Mouse (Mus musculus): Measurements from ENCODE around the gene Hoxd8. TPM values are rescaled to one million over a fixed set of nuclear protein-coding genes. Genes with fewer than 3 reads are reported as not detected.

Hoxd8 gene
- polyA plus RNA-seq, 1 experiment from 2014 or later: not detected

DNA sequence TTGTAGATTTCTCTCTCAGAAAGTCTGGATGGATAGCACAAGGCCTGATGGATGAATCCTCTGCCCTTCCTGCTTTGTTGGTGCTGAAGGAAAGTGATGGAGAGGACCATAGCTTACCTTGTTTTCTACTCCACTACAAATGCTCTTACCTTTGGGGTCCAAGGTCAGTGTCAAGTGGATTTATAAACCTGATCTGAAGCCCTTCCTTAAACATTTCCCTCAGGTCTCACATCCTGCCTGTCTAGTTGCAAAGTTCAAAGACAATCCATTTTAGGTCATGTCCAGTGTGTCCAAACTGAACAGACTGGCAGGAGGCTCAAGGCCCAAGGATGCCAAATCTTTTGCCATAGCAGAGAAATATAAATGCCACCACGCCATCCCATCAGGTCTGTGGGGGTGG is 47.4 kb downstream of the Hoxd8 start:
- Histone ChIP-seq H3K36me3 (replicated peaks) (no peaks in the 10 kb centered on the region), H3K27me3 (peaks cover 96% of the 10 kb centered on the region), H3K4me2 (no peak overlapping the region), H3K4me1 (peaks cover 19% of the 10 kb centered on the region), H3K9me3 (no peaks in the 10 kb centered on the region), H3K4me3 (replicated peaks) (no peak overlapping the region), H3K9ac (no peak overlapping the region), H3K27ac (no peak overlapping the region)
- no peak for ATAC-seq (ENCODE audit: low FRiP score)
- WGBS: 59% methylated on average over 1 of the region's 1 CpGs

DNA sequence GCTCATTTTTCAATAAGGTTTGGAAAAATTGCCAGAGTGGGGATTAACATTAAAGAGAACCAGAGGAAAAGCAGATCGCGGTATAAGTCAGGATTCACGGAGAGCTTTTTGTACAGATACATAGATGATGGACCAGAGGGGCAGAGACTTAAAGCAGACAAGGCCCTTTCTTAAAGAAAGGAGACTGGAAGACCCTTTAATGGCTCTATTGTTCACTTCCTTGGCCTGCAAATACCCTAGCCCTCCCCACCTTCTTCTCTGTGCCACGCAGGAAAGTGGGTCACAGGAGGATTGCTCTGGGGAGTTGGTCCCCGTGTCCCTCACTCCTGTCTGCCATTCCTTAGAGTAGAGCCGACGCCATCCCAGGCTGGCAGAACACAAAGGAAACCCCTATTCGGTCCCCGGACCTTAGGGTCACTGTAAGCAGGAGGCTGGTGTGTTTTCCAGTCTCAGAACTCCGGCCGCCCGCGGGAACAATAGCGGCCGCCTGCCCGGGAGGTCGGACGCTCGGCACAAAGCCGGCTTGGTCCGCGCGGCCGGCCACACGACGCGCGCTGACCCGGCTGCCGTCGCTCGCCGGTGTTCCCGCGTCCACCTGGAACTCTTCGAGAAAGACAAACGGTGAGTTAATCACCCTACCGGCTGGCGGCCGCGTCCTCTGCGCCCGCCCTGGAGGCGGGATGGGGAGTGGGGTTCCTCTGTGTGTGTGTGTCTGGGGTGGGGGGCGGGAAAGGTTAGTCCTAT is 48.2 kb downstream of the Hoxd8 start:
- WGBS: under 1% methylated on average over 45 of the region's 45 CpGs
- peaks cover 94% of the 10 kb centered on the region for H3K27me3 ChIP-seq
- peaks cover 18% of the 10 kb centered on the region for H3K4me1 ChIP-seq
- H3K9me3 ChIP-seq: no peaks in the 10 kb centered on the region
- no peak overlapping the region for H3K9ac ChIP-seq
- H3K4me3 ChIP-seq (replicated peaks): peak overlapping the region; percentile 21
- H3K4me2 ChIP-seq: peak overlapping the region; percentile 33
- no peak for ATAC-seq (ENCODE audit: low FRiP score)
- H3K36me3 ChIP-seq (replicated peaks): no peaks in the 10 kb centered on the region
- no peak overlapping the region for H3K27ac ChIP-seq

DNA sequence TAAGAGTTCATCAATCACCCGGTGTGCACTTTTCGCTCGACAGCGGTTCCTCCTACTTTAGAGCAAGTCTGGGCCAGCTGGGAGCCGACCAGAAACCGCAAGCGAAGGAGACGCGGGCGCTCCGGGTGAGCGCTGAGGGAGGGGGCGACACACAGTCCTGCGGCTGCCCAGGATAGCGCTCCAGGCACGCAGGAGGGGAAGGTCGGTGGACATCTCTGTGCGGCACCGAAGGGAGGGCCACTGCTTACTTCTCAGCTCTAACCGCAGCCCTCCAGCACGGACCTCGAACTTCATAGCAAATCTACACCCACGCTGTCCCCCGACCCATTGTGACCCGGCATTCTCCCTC is 48.7 kb downstream of the Hoxd8 start:
- no peaks in the 10 kb centered on the region for H3K36me3 ChIP-seq (replicated peaks)
- H3K27ac ChIP-seq: no peak overlapping the region
- 2% methylated on average over 25 of the region's 25 CpGs for WGBS
- peak overlapping the region; percentile 21; the same call in 1 of the 2 replicates for H3K4me3 ChIP-seq (replicated peaks)
- H3K9ac ChIP-seq: no peak overlapping the region
- peaks cover 18% of the 10 kb centered on the region for H3K4me1 ChIP-seq
- H3K4me2 ChIP-seq: peak overlapping the region; percentile 33; the same call in 1 of the 2 replicates
- ATAC-seq (ENCODE audit: low FRiP score): no peak
- H3K27me3 ChIP-seq: peaks cover 94% of the 10 kb centered on the region
- no peaks in the 10 kb centered on the region for H3K9me3 ChIP-seq

DNA sequence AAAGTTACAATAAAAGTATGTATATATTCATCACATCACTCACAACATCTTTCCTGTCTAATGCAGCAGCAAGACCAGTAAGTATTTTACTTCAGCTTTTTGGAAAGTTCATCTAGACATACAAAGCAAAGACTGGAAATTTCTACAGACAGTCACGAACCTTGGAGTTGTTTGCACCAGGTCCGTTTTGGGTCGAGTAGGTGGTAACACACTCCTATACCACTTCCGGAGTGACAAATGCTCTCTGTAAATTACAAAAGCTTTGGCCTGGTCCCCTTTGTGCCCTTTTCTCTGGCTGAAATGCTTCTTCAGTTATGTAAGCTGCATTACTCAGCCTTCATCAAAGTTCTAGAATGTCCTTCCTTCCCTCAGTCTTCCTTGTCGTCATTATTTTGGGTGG is 49.3 kb downstream of the Hoxd8 start:
- ATAC-seq (ENCODE audit: low FRiP score): no peak
- H3K27me3 ChIP-seq: peaks cover 94% of the 10 kb centered on the region
- no peak overlapping the region for H3K4me2 ChIP-seq
- peaks cover 18% of the 10 kb centered on the region for H3K4me1 ChIP-seq
- H3K36me3 ChIP-seq (replicated peaks): no peaks in the 10 kb centered on the region
- no peak overlapping the region for H3K4me3 ChIP-seq (replicated peaks)
- H3K27ac ChIP-seq: no peak overlapping the region
- WGBS: 12% methylated on average over 5 of the region's 5 CpGs
- no peak overlapping the region for H3K9ac ChIP-seq
- no peaks in the 10 kb centered on the region for H3K9me3 ChIP-seq

MicroRNAs within 50 kb of the gene (microRNA counts, 519-probe panel; counts per million panel counts)
- microRNA mmu-miR-10b: not detected

Small RNA genes within 50 kb of the gene (microRNA-seq; reads per million reads assigned to microRNA genes)
- gene Gm44463 (not detected), gene Mir10b (73.3 reads per million, percentile 47 among the genes with 10 or more reads in this experiment)

Other genes with a start within 250 kb of the Hoxd8 start
- gene Lnpk, start 125.2 kb upstream of the Hoxd8 start, polyA plus RNA-seq (2016; fragmentation: Nextera tagmentation; extraction: Ambion mirVana): 55.0 and 57.4 TPM in 2 replicates
- gene Evx2, start 45.1 kb upstream of the Hoxd8 start, polyA plus RNA-seq (2016; fragmentation: Nextera tagmentation; extraction: Ambion mirVana): not detected in 2 replicates
- gene Hoxd13, start 36.3 kb upstream of the Hoxd8 start, polyA plus RNA-seq (2016; fragmentation: Nextera tagmentation; extraction: Ambion mirVana): not detected in 2 replicates
- gene Hoxd12, start 29.6 kb upstream of the Hoxd8 start, polyA plus RNA-seq (2016; fragmentation: Nextera tagmentation; extraction: Ambion mirVana): not detected in 2 replicates
- not detected in 2 replicates for gene Hoxd11, start 25.1 kb upstream of the Hoxd8 start, polyA plus RNA-seq (2016; fragmentation: Nextera tagmentation; extraction: Ambion mirVana)
- gene Hoxd10, start 12.7 kb upstream of the Hoxd8 start, polyA plus RNA-seq (2016; fragmentation: Nextera tagmentation; extraction: Ambion mirVana): not detected in 2 replicates
- not detected in 2 replicates for gene Hoxd9, start 6.9 kb upstream of the Hoxd8 start, polyA plus RNA-seq (2016; fragmentation: Nextera tagmentation; extraction: Ambion mirVana)
- gene Hoxd3, start 7.3 kb downstream of the Hoxd8 start, polyA plus RNA-seq (2016; fragmentation: Nextera tagmentation; extraction: Ambion mirVana): not detected in 2 replicates
- not detected in 2 replicates for gene Hoxd4, start 7.3 kb downstream of the Hoxd8 start, polyA plus RNA-seq (2016; fragmentation: Nextera tagmentation; extraction: Ambion mirVana)
- not detected in 2 replicates for gene Gm28230, start 22.1 kb downstream of the Hoxd8 start, polyA plus RNA-seq (2016; fragmentation: Nextera tagmentation; extraction: Ambion mirVana)
- gene Hoxd1, start 58.4 kb downstream of the Hoxd8 start, polyA plus RNA-seq (2016; fragmentation: Nextera tagmentation; extraction: Ambion mirVana): 0.31 and 0.52 TPM in 2 replicates
- gene Mtx2, start 121.2 kb downstream of the Hoxd8 start, polyA plus RNA-seq (2016; fragmentation: Nextera tagmentation; extraction: Ambion mirVana): 120 TPM in 2 replicates

Data from forebrain, embryonic 12.5 days (tissue).